Mouse (Mus musculus): ENCODE data around the gene Nynrin. TPM values are rescaled to one million over a fixed set of nuclear protein-coding genes. Genes with fewer than 3 reads are reported as not detected.

Nynrin gene
- total RNA-seq, 2 experiments from 2014 or later = 8.2 to 9.0 TPM

DNA sequence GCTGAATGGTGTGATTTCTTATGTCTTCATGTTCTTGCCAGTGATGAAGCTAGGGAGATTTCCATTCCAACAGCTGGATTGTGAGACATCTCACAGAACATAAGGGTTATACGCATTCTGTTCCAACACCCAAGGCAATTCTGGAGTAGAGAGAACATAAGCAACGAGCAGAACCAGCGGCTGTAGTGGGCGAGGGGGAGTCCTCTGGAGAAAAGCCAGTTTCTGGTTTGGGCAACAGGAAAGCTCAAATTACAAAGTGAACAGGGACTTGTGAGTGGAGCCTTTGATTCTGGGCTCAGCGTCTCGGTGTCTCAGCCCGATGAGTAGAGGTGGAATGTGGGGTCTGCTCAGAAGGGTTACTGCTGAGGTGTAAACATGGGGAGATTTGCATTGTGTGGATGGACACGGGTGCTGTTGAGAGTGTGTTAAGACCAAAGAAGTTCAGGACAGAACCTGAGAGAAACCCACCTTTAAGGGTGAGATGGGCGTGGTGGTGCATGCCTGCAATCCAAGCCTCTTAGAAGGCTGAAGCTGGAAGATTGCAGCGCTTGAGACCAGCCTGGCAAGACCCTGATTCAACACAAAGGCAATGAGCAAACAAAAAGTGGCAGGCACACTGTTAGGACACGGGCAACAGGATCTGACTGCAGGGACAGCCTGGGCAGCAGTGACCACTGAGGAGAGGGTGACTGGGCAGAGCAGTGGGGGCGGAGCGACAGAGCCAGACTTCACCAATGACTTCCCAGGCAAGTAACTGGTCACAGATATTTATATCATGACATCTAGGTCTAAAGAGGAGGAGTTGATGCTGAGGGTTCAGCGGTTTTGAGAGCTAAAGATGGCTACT is 23.9 kb downstream of the Nynrin start:
- no peak for DNase-seq (ENCODE audit: low spot score in 2 of 2)

- no peak for DNase-seq (ENCODE audit: low spot score in 2 of 2)
These were observed 24.6 kb downstream of the Nynrin start for GRCm38 (mm10) chr14:55878316-55878940.

DNA sequence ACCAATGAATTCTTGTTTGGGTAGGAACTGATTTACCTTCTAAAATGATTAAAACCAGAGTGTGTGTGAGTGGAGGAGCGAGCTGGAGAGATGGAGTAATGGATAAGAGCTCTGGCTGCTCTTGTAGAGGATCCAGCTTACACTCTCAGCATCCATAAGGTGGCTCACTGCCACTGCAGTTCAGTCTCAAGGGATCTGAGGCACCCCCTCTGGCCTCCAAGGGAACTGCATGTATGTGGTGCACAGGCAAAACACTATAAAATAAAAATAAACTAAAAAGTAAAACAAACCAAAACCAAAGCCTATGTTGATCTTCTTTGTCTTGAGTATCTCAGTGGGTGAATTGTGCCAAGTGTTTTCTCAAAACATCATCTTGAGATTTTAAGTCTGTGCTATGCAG is 25.8 kb downstream of the Nynrin start:
- peak; percentile 59 to 65 for DNase-seq (ENCODE audit: low spot score in 2 of 2)

DNA sequence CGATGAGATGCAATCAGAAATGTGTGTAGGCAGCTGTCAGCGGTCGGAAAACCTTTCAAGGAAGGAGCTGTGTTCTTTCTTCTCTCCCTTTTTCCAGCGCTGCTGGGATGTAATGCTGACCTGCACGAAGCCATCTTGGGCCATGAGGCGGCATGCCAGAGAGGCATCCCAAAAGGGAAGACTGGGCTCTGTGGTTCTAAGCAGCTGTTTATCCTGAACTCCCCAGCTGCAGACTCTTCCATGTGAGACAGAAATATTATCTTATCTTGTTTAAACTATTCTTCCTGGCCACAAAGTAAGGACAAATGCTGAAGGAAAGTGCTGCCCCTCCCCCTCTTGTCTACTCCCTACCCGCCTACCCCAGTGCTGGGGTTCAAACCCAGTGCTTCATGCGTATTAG is 27.2 kb downstream of the Nynrin start:
- DNase-seq (ENCODE audit: low spot score in 2 of 2) = no peak

DNA sequence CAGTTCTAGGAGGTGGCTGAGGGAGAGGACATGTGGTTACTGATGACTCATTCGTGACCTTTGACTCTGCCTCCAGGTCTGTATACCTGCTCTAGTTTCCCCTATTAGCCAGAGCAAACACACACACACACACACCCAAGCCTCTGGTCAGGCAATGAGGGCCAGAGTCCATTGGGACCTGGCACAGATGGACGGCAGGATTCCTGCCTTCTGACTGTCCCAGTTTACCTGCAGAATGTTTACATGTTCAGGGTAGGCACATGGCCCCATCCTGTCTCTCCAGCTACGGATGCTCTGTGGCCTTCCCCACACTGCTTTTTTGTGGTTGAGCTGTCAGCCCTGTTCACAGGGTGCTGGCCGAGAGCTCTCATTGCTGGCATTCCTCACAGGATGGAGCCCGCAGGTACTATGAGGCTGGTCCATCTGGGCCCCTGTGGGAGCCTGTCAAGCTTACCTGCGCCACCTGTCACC is 28.4 kb downstream of the Nynrin start:
- no peak for DNase-seq (ENCODE audit: low spot score in 2 of 2)

- DNase-seq (ENCODE audit: low spot score in 2 of 2) = no peak
These were observed 29.4 kb downstream of the Nynrin start for GRCm38 (mm10) chr14:55883149-55883661.

DNA sequence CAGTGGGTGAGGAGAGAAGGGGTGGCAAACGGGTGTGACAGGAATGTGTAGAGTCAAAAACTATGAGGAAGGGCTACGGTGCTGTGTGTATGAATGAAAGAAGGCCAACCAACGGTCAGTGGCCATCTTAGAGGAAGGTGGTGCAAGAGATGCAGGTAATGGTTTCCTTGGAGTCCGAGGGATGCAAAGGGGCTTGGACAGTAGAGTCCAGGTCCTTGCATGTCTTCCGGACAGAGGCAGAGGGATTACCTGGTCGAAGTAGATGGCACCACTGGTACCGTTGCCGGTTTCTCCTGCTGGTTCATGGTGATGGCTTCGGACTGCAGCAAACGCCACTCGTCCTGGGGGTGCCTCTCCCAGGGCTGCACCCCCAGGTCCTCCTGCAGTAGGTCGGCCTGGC is 29.9 kb downstream of the Nynrin start:
- DNase-seq (ENCODE audit: low spot score in 2 of 2) = no peak

- peak; percentile 48 to 55 for DNase-seq (ENCODE audit: low spot score in 2 of 2)
These were observed 30.4 kb downstream of the Nynrin start, which contains the start of gene Cbln3 for GRCm38 (mm10) chr14:55884166-55884565. Gene Cbln3 (minus strand): TSS chr14:55884392.

GRCm38 (mm10) chr14:55884713-55885113 is 30.9 kb downstream of the Nynrin start, which contains the start of gene Khnyn:
Gene Khnyn (plus strand): TSS chr14:55884947.
- peak; percentile 86 to 87 for DNase-seq (ENCODE audit: low spot score in 2 of 2)

GRCm38 (mm10) chr14:55885114-55885790 is 31.4 kb downstream of the Nynrin start:
- DNase-seq (ENCODE audit: low spot score in 2 of 2) = no peak

DNA sequence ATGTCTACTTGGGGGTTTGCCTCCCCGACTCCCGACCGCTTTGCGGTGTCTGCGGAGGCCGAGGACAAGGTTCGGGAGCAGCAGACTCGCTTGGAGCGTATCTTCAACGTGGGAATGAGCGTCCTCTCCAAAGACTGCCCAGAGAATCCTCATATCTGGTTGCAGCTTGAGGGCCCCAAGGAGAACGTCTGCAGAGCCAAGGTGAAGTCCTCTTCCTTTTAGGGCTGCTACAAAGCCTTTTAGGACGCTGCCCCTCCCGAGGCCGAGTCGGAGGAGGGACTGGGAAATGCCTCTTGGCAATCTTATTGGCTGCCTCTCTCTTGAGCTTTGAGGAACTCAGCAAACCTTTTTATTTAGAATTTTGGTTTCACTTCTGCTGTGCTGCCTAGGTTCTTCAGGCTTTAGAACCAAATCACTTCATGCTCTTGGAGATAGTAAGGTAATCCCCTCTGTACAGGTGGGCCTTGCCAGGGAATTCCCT is 32.0 kb downstream of the Nynrin start:
- DNase-seq (ENCODE audit: low spot score in 2 of 2) = no peak

DNA sequence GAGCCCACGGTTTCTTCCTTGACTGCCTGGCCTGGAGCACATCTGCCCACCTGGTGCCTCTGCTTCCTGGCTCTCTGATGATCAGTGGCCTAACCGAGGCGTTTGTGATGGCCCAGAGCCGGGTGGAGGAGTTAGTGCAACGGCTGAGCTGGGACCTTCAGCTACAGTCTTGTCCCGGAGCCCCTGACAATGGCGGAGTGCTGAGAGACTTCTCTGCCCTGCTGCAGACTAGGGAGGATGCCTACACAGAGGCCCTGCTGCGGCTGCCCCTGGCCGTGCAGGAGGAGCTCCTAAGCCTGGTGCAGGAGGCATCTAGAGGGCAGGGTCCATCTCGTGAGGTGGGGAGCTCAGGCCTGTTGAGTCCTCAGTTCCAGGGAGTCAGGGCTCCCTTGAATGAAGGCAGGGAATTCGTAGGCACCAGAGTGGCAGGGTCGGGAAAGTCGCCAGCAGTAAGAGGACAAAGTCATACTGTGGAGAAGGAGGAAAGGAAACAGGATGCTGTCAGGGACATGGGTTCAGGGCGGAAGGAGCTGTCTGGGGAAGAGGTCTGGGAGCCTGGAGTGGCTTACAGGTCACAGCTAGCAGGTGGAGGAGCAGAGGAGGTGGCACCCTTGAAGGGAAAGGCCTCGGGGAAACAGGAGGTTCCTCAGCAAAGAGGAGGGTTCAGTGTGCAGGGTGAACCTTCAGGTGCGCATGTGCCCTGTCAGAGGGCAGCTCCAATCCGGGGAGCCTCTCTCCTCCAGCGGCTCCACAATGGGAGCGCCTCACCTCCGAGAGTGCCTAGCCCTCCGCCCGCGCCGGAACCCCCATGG is 33.0 kb downstream of the Nynrin start:
- DNase-seq (ENCODE audit: low spot score in 2 of 2) = no peak

GRCm38 (mm10) chr14:55897671-55898070 is 43.9 kb downstream of the Nynrin start:
- DNase-seq (ENCODE audit: low spot score in 2 of 2) = no peak

- no peak for DNase-seq (ENCODE audit: low spot score in 2 of 2)
These were observed 45.1 kb downstream of the Nynrin start for GRCm38 (mm10) chr14:55898947-55899346.

DNA sequence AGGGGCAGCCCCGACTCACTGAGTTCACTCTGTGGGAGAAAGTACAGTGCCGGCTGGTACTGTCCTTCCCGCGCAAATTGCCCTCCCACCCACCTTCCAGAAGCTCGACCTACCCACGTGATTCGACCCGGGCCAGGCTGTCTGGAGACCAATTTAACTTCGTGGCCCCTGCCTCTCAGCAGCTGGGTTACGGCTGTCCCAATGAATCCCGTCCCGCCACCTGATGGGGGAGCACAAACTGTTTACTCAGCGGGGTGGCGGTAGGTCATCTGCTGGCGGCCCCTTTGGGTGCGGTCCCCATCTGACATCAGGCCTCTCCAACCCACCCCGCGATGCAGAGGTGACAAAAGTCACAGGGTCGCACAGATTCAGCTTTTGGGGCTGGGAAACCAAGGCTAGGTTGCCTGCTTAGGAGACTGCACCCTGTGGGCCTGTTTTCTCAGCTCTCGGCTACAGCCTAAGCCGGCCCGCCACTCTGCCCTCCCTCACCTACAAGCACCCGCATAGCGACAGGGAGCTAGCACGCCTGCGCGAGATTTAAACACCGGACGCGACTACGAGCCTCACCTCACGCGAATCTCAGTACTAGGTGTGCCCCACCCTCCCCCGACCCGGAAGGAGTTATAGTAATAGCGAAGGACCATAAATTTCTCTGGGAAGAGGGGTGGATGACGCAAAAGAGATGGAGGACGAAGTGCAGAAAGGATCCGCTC is 46.0 kb downstream of the Nynrin start, which contains the start of gene Sdr39u1:
Sdr39u1 (minus strand) TSS at position 593 of the 713 bp plus-strand sequence.
- DNase-seq (ENCODE audit: low spot score in 2 of 2) = peak; percentile 58 to 66

GRCm38 (mm10) chr14:55900414-55900755 is 46.6 kb downstream of the Nynrin start:
- DNase-seq (ENCODE audit: low spot score in 2 of 2) = no peak

DNA sequence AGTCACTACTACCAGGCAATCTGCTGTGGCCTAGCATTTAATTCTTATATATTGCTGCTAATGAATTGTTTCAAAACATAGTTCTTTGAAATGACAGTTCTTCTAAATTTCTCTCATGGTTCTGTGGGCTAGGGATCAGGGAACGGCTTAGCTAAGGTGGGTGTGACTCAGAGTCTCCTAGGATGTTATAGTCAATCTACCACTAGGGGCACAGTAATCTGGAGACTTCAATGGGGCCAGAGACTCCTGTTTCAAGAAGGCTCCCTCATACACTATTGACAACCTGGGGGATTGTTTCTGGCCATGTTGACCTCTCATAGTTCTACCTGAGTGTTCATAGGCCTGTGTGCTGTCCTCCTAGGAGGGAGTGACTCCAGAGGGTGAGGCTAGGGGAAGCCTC is 51.7 kb downstream of the Nynrin start:
- no peak for DNase-seq (ENCODE audit: low spot score in 2 of 2)

DNA sequence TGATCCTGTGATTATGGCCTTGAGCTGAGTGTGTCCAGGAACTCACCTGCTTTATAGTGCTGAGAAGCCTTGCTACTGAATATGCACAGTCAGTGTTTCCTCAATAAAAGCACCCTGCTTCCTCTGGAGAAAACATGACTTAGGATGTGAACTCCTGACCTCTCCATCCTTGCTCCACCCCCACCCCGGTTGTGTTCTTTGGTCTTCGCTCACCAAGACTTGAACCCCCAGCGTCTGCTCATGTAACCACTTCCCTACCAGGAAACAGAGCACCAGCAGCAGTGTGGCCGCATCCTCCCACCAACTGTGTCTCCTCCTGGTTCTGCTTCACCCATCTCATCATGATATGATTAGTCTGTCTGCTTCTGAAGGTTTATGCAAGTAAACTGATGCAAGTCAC is 59.6 kb downstream of the Nynrin start:
- DNase-seq (ENCODE audit: low spot score in 2 of 2) = no peak

DNA sequence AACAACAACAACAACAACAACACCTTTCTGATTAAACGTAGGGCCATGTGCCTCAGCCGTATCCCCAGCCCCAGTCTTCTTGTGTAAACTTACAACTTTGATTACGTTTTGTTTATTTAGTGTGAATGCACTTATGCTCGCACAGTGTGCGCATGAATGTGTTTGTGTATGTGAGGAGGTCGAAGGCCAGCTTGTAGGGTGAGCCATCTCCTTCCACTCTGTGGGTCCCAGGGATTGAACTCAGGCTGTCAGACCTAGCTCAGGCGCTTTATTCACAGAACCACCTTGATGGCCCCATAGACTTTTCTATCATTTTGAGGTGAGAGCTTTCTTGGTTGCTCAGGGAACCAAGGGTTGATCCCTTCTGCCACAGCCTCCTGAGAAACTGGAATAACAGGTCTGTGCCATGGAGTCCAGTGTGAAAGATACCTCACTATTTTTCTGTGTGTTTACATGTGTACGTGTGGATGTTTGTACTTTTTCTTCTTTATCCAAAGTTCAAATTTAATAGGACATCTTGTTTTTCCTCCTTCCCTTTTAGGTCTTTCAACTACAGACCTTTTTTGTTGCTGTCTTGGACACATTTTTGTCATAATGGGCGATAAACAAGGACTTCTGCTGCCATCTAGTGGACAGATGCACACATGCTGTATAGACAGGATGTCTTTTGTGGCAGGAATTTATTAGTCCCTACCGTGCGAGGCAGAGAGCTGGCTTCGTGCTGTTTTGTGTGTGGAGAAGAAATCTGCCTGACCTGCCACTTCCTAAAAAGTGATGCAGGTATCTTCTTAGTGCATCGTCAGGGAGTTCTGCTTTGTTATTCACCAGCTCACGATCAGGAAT is 64.7 kb downstream of the Nynrin start:
- peak; percentile 51 to 52 for DNase-seq (ENCODE audit: low spot score in 2 of 2)
